Mouse (Mus musculus): ENCODE measurements around the gene Slc30a7.

DNA sequence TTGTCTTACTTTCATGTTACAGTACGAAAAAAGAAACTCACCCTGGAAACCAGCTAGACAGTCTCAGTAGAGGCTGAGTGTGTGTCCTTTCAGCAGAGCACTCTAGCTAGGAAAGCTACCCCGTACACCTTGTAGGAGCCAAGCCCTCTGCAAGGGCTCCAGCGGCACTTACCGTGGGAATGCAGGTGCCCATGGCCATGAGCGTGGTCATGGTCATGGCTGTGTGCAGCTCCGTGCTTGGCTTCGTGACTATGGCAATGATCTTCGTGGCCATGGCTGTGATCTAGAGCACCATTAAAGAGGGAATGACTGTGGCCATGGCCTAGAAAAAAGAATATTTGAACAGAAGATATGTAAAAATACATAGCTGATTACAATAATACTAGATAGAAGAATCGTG lies 22.6 kb downstream of the Slc30a7 start:
- TF ChIP-seq CTCF (IDR thresholded peaks at IDR 0.05) (no peak), POLR2A (IDR thresholded peaks at IDR 0.05; ENCODE audit: insufficient read depth, low read depth, low read length) (no peak), EP300 (IDR thresholded peaks at IDR 0.05; ENCODE audit: insufficient read depth, low read depth, low read length) (no peak)
